Mouse (Mus musculus) ovary, postnatal 14 days (tissue): Measurements from ENCODE around the gene Adig.

Experiments
- DNase-seq: peaks from one replicate; pipeline ENCODE4 v3.0.0; 2022; ENCODE audit warnings: low spot score

Adig gene

GRCm38 (mm10) chr2:158541286-158541685 is 38.9 kb downstream of the Adig start:
- no peak for DNase-seq

- no peak for DNase-seq
These were observed 42.9 kb downstream of the Adig start for GRCm38 (mm10) chr2:158545266-158545665.

- DNase-seq = peak; percentile 64
These were observed 44.3 kb downstream of the Adig start for GRCm38 (mm10) chr2:158546751-158547150.

GRCm38 (mm10) chr2:158550067-158550466 is 47.7 kb downstream of the Adig start:
- DNase-seq = peak; percentile 58

- DNase-seq = no peak
These were observed 52.0 kb downstream of the Adig start for GRCm38 (mm10) chr2:158554366-158554765.

- DNase-seq = peak; percentile 10
These were observed 52.8 kb downstream of the Adig start for GRCm38 (mm10) chr2:158555252-158555651.

- DNase-seq = no peak
These were observed 53.4 kb downstream of the Adig start for GRCm38 (mm10) chr2:158555812-158556211.

GRCm38 (mm10) chr2:158556225-158556624 is 53.8 kb downstream of the Adig start:
- DNase-seq = peak; percentile 51

GRCm38 (mm10) chr2:158556750-158557149 is 54.3 kb downstream of the Adig start:
- DNase-seq = no peak
